7 mouse cellular contexts compared by ENCODE assay signal in genomic region chr8:122443262-122444006, GRCm38 (mm10). TPM values are rescaled to one million over a fixed set of nuclear protein-coding genes. Genes with fewer than 3 reads are reported as not detected.
DNase-seq lines count a peak whose midpoint lies in the region; ATAC-seq lines count a peak whose summit lies in the region.

Mvd (minus strand) TSS chr8:122443422.

- H3K36me3 ChIP-seq in intestine, embryonic 15.5 days, result peaks cover 9% of the 10 kb centered on the region; the same call in 1 of the 2 replicates
- peaks cover 17% of the 10 kb centered on the region for H3K36me3 ChIP-seq in midbrain, embryonic 10.5 days

- H3K4me2 ChIP-seq in intestine, embryonic 15.5 days (replicated peaks), result peak within 1 kb of the TSS; percentile 96

- H3K4me3 ChIP-seq in intestine, embryonic 15.5 days (replicated peaks), result peak within 1 kb of the TSS; percentile 68
- H3K4me3 ChIP-seq in midbrain, embryonic 10.5 days, result peak within 1 kb of the TSS; percentile 87

- peak; percentile 99 for DNase-seq in adrenal gland, adult 2 months
- peak; percentile 99 for DNase-seq in embryo, embryonic 11.5 days (ENCODE audit: low read depth, low spot score)
- DNase-seq in gastrocnemius, postnatal 36 days, result peak; percentile 97 to 99
- DNase-seq in left cerebral cortex, postnatal 25 days (ENCODE audit: low spot score in 2 of 2), result peak; percentile 100
- DNase-seq in midbrain, embryonic 10.5 days (ENCODE audit: low spot score), result peak; percentile 99
- peak; percentile 96 for DNase-seq in right cerebral cortex, postnatal 4 days

- H3K9ac ChIP-seq in intestine, embryonic 15.5 days, result peak within 1 kb of the TSS; percentile 66

- H3K27ac ChIP-seq in intestine, embryonic 15.5 days, result peak within 1 kb of the TSS; percentile 93
- peak within 1 kb of the TSS; percentile 93 for H3K27ac ChIP-seq in midbrain, embryonic 10.5 days (replicated peaks)

- ATAC-seq in intestine, embryonic 15.5 days, result peak; percentile 98

- no peaks in the 10 kb centered on the region for H3K9me3 ChIP-seq in intestine, embryonic 15.5 days
- H3K9me3 ChIP-seq in midbrain, embryonic 10.5 days (replicated peaks), result no peaks in the 10 kb centered on the region

- intact Hi-C loops in gastrocnemius, postnatal 36 days (cut with DNase I), result loop anchor here (5.0 to 10.0 kb wide), 2 partner anchors 106 to 1669 kb away; no protein-coding TSS in a partner anchor
- intact Hi-C loops in left cerebral cortex, postnatal 25 days (cut with DNase I), result loop anchor here (2.0 to 10.0 kb wide), 3 partner anchors 33 to 159 kb away; partner anchors contain the start of genes Ctu2, Piezo1, Rnf166 and Zfpm1

- no peaks in the 10 kb centered on the region for H3K27me3 ChIP-seq in intestine, embryonic 15.5 days (replicated peaks)
- no peaks in the 10 kb centered on the region for H3K27me3 ChIP-seq in midbrain, embryonic 10.5 days (ENCODE audit: low read depth, poor library complexity, severe bottlenecking)

- under 1% methylated on average over 47 of the region's 47 CpGs for WGBS in intestine, embryonic 15.5 days
- WGBS in midbrain, embryonic 10.5 days, result under 1% methylated on average over 47 of the region's 47 CpGs

- H3K4me1 ChIP-seq in intestine, embryonic 15.5 days (replicated peaks), result peaks cover 22% of the 10 kb centered on the region
- H3K4me1 ChIP-seq in midbrain, embryonic 10.5 days, result peaks cover 34% of the 10 kb centered on the region

RNA-seq across cellular contexts. Expression of gene Mvd, which starts in this region (rescaled TPM):
- total RNA-seq in adrenal gland, adult 2 months (2021), result 10 to 100 TPM in 1 of 2 experiments, 1 to 10 TPM in 1; 9.2 to 39.5 TPM
- polyA plus RNA-seq in adrenal gland, adult 2 months (2012; rRNA removed), result 39.7 and 73.8 TPM in 2 replicates
- total RNA-seq in gastrocnemius, postnatal 36 days (2021), result 1 to 10 TPM; 3.9 to 4.1 TPM
- 60.2 and 68.3 TPM in 2 replicates for polyA plus RNA-seq in intestine, embryonic 15.5 days (2015; fragmentation: Nextera tagmentation; extraction: Ambion mirVana)
- 10 to 100 TPM; 26.8 to 29.4 TPM for total RNA-seq in left cerebral cortex, postnatal 25 days (2021)
- polyA plus RNA-seq in midbrain, embryonic 10.5 days (2016; fragmentation: Nextera tagmentation; extraction: Ambion mirVana), result 60.3 and 60.7 TPM in 2 replicates

Comparison
In these comparisons a context has a peak if more than half of its experiments do, and no peak if none do; other contexts are left out.
1. Peak in every context shown above with its lines: DNase-seq, ATAC-seq, H3K4me3 ChIP-seq and H3K27ac ChIP-seq.